Mouse (Mus musculus) urinary bladder, adult 18-20 months (tissue): Measurements from ENCODE around the gene Dtx4.

Experiments used
- DNase-seq, 2 experiments: peaks; one replicate each; pipeline ENCODE4 v3.0.0; 2022; ENCODE audit warnings: low spot score in 2 of 2, mixed read lengths in 2 of 2

Gene Dtx4

GRCm38 (mm10) chr19:12420555-12420954, 80.7 kb downstream of the Dtx4 start:
- DNase-seq = no peak

GRCm38 (mm10) chr19:12418312-12418711, 82.9 kb downstream of the Dtx4 start:
- no peak for DNase-seq

- DNase-seq = no peak
These were observed 83.9 kb downstream of the Dtx4 start, which contains the start of gene Olfr1441 for GRCm38 (mm10) chr19:12417361-12417760. Gene Olfr1441 (plus strand): TSS chr19:12417433.
